In the genomic region with DNA sequence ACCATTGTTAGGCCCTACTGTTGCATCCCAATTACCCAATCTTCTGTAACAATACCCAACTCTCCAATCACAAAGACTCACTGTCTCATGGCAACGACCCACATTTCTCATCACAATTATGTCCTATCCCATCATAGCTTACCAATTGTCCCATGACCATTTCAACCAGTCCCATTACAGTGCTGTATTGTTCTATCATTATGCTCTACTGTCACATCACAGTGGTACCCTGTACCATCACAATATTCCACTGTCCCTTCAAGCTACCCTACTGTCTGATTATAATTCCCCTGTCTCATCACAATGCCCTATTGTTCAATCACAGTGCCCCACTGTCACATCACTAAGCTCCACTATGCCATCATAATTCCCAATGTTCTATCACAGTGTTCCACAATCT, we compare ENCODE assay signal across 32 mouse cellular contexts.
"Had no signal": no experiment of that assay in that cellular context is flagged by ENCODE, and none has a peak within 500 bp of the region (broad histone marks: within the 10 kb centered on the region; RNA-seq: fewer than 3 reads in every experiment).

No protein-coding gene starts in this region.

- ATAC-seq: liver, embryonic 12.5 days; liver, postnatal 0 days; lung, postnatal 0 days; midbrain, embryonic 13.5 days; midbrain, embryonic 15.5 days; midbrain, embryonic 16.5 days had no signal

- H3K9ac ChIP-seq: limb, embryonic 12.5 days; limb, embryonic 13.5 days; limb, embryonic 15.5 days; liver, embryonic 12.5 days; liver, embryonic 13.5 days; liver, embryonic 14.5 days; liver, embryonic 15.5 days; liver, postnatal 0 days; lung, embryonic 14.5 days; lung, embryonic 15.5 days; midbrain, embryonic 12.5 days; midbrain, embryonic 13.5 days; midbrain, embryonic 15.5 days had no signal

- H3K4me2 ChIP-seq: limb, embryonic 12.5 days; limb, embryonic 13.5 days; limb, embryonic 15.5 days; liver, embryonic 11.5 days; liver, embryonic 12.5 days; liver, embryonic 13.5 days; liver, embryonic 15.5 days; lung, embryonic 14.5 days; lung, embryonic 15.5 days; midbrain, embryonic 11.5 days; midbrain, embryonic 12.5 days; midbrain, embryonic 13.5 days; midbrain, embryonic 15.5 days had no signal

- H3K36me3 ChIP-seq: limb, embryonic 10.5 days; limb, embryonic 12.5 days; limb, embryonic 13.5 days; limb, embryonic 15.5 days; liver, embryonic 12.5 days; liver, embryonic 13.5 days; liver, embryonic 15.5 days; lung, embryonic 15.5 days; midbrain, embryonic 10.5 days; midbrain, embryonic 12.5 days; midbrain, embryonic 13.5 days; midbrain, embryonic 15.5 days had no signal

- H3K27ac ChIP-seq: left cerebral cortex, adult 2 months; limb, embryonic 10.5 days; limb, embryonic 12.5 days; limb, embryonic 13.5 days; limb, embryonic 15.5 days; liver, embryonic 12.5 days; liver, embryonic 13.5 days; liver, embryonic 14.5 days; liver, embryonic 15.5 days; lung, embryonic 15.5 days; macrophage; midbrain, embryonic 10.5 days; midbrain, embryonic 12.5 days; midbrain, embryonic 13.5 days; midbrain, embryonic 15.5 days had no signal

- H3K9me3 ChIP-seq: limb, embryonic 10.5 days; limb, embryonic 12.5 days; limb, embryonic 15.5 days; liver, embryonic 15.5 days; lung, embryonic 15.5 days; midbrain, embryonic 13.5 days; midbrain, embryonic 15.5 days had no signal

- H3K4me1 ChIP-seq: limb, embryonic 10.5 days; limb, embryonic 12.5 days; limb, embryonic 13.5 days; limb, embryonic 15.5 days; liver, embryonic 12.5 days; liver, embryonic 13.5 days; liver, embryonic 15.5 days; lung, embryonic 15.5 days; megakaryocyte, embryonic 14.5 days; midbrain, embryonic 10.5 days; midbrain, embryonic 12.5 days; midbrain, embryonic 13.5 days; midbrain, embryonic 15.5 days had no signal

- H3K27me3 ChIP-seq: limb, embryonic 12.5 days; limb, embryonic 13.5 days; limb, embryonic 15.5 days; liver, embryonic 12.5 days; liver, embryonic 13.5 days; liver, embryonic 15.5 days; lung, embryonic 15.5 days; megakaryocyte, embryonic 14.5 days; midbrain, embryonic 12.5 days; midbrain, embryonic 13.5 days; midbrain, embryonic 15.5 days had no signal

- H3K4me3 ChIP-seq: left cerebral cortex, adult 2 months; limb, embryonic 10.5 days; limb, embryonic 12.5 days; limb, embryonic 13.5 days; limb, embryonic 15.5 days; liver, embryonic 12.5 days; liver, embryonic 13.5 days; liver, embryonic 15.5 days; lung, embryonic 15.5 days; megakaryocyte, embryonic 14.5 days; midbrain, embryonic 10.5 days; midbrain, embryonic 12.5 days; midbrain, embryonic 13.5 days; midbrain, embryonic 15.5 days; myocyte had no signal

- DNase-seq: left cerebral cortex, postnatal 4 days; liver; liver, embryonic 13.5 days; liver, postnatal 0 days; lung, adult 18-20 months; lung, adult 2 months; lung, embryonic 14.5 days; lung, postnatal 10 days; lung, postnatal 14 days; lung, postnatal 36 days; lung, postnatal 4 days; midbrain, embryonic 14.5 days had no signal
